Mouse (Mus musculus): ENCODE data around the gene Myo1d. TPM values are rescaled to one million over a fixed set of nuclear protein-coding genes. Genes with fewer than 3 reads are reported as not detected.

Myo1d gene
- polyA plus RNA-seq (2014; fragmentation: Nextera tagmentation; extraction: Ambion mirVana): 3.0 and 3.3 TPM in 2 replicates

GRCm38 (mm10) chr11:80779527-80780344, at the start of gene Myo1d:
Myo1d (minus strand) TSS chr11:80780025.
- peak within 1 kb of the TSS; percentile 64 for H3K4me3 ChIP-seq (ENCODE audit: low read depth, low read length)
- no peak within 1 kb of the TSS for H3K27ac ChIP-seq (ENCODE audit: low read depth, low read length)
- H3K9me3 ChIP-seq (ENCODE audit: control insufficient read depth, low read length): no peaks in the 10 kb centered on the region
- H3K27me3 ChIP-seq (ENCODE audit: control insufficient read depth, insufficient read depth, low read length): peaks cover 10% of the 10 kb centered on the region
- DNase-seq (ENCODE audit: low spot score) (peak; percentile 94), ATAC-seq (replicated peaks; ENCODE audit: low FRiP score) (peak; percentile 95)
- H3K4me2 ChIP-seq (ENCODE audit: low read depth, low read length, severe bottlenecking): peak within 1 kb of the TSS; percentile 90
- WGBS: under 1% methylated on average over 87 of the region's 87 CpGs
- no peaks in the 10 kb centered on the region for H3K36me3 ChIP-seq (ENCODE audit: control insufficient read depth, insufficient read depth, low read length)
- peaks cover 6% of the 10 kb centered on the region; the same call in 1 of the 2 replicates for H3K4me1 ChIP-seq (replicated peaks; ENCODE audit: control insufficient read depth, insufficient read depth, low read length)
- peak within 1 kb of the TSS; percentile 59 for H3K9ac ChIP-seq (ENCODE audit: low read length)

- Histone ChIP-seq H3K36me3 (ENCODE audit: control insufficient read depth, insufficient read depth, low read length) (no peaks in the 10 kb centered on the region; the same call in 1 of the 2 replicates), H3K4me1 (replicated peaks; ENCODE audit: control insufficient read depth, insufficient read depth, low read length) (0 out of 2 replicates have a peak, but pooled peaks cover 2% of the 10 kb centered on the region), H3K9me3 (ENCODE audit: control insufficient read depth, low read length) (no peaks in the 10 kb centered on the region), H3K4me3 (ENCODE audit: low read depth, low read length) (no peak overlapping the region), H3K9ac (ENCODE audit: low read length) (no peak overlapping the region), H3K4me2 (ENCODE audit: low read depth, low read length, severe bottlenecking) (no peak overlapping the region), H3K27me3 (ENCODE audit: control insufficient read depth, insufficient read depth, low read length) (no peaks in the 10 kb centered on the region), H3K27ac (ENCODE audit: low read depth, low read length) (no peak overlapping the region)
- no peak for DNase-seq (ENCODE audit: low spot score)
- ATAC-seq (replicated peaks; ENCODE audit: low FRiP score): no peak
- 84% methylated on average over 9 of the region's 9 CpGs for WGBS
These were observed 42.0 kb upstream of the Myo1d start for GRCm38 (mm10) chr11:80821794-80822193.

- H3K36me3 ChIP-seq (ENCODE audit: control insufficient read depth, insufficient read depth, low read length): no peaks in the 10 kb centered on the region; the same call in 1 of the 2 replicates
- H3K27me3 ChIP-seq (ENCODE audit: control insufficient read depth, insufficient read depth, low read length): no peaks in the 10 kb centered on the region
- no peak overlapping the region for H3K27ac ChIP-seq (ENCODE audit: low read depth, low read length)
- WGBS: 48% methylated on average over 14 of the region's 14 CpGs
- H3K9ac ChIP-seq (ENCODE audit: low read length): no peak overlapping the region
- ATAC-seq (replicated peaks; ENCODE audit: low FRiP score) (no peak), DNase-seq (ENCODE audit: low spot score) (peak; percentile 58)
- H3K9me3 ChIP-seq (ENCODE audit: control insufficient read depth, low read length): no peaks in the 10 kb centered on the region
- 0 out of 2 replicates have a peak, but pooled peaks cover 2% of the 10 kb centered on the region for H3K4me1 ChIP-seq (replicated peaks; ENCODE audit: control insufficient read depth, insufficient read depth, low read length)
- H3K4me2 ChIP-seq (ENCODE audit: low read depth, low read length, severe bottlenecking): no peak overlapping the region
- H3K4me3 ChIP-seq (ENCODE audit: low read depth, low read length): no peak overlapping the region
These were observed 41.5 kb upstream of the Myo1d start for GRCm38 (mm10) chr11:80821296-80821695.

GRCm38 (mm10) chr11:80820085-80820484, 40.3 kb upstream of the Myo1d start:
- 0 out of 2 replicates have a peak, but pooled peaks cover 2% of the 10 kb centered on the region for H3K4me1 ChIP-seq (replicated peaks; ENCODE audit: control insufficient read depth, insufficient read depth, low read length)
- no peaks in the 10 kb centered on the region for H3K27me3 ChIP-seq (ENCODE audit: control insufficient read depth, insufficient read depth, low read length)
- ATAC-seq (replicated peaks; ENCODE audit: low FRiP score) (no peak), DNase-seq (ENCODE audit: low spot score) (no peak)
- WGBS: 91% methylated on average over 3 of the region's 3 CpGs
- H3K36me3 ChIP-seq (ENCODE audit: control insufficient read depth, insufficient read depth, low read length): peaks cover 4% of the 10 kb centered on the region; the same call in 1 of the 2 replicates
- H3K9ac ChIP-seq (ENCODE audit: low read length): no peak overlapping the region
- H3K27ac ChIP-seq (ENCODE audit: low read depth, low read length): no peak overlapping the region
- no peak overlapping the region for H3K4me2 ChIP-seq (ENCODE audit: low read depth, low read length, severe bottlenecking)
- H3K9me3 ChIP-seq (ENCODE audit: control insufficient read depth, low read length): no peaks in the 10 kb centered on the region
- no peak overlapping the region for H3K4me3 ChIP-seq (ENCODE audit: low read depth, low read length)

GRCm38 (mm10) chr11:80818060-80818697, 38.4 kb upstream of the Myo1d start:
- H3K27ac ChIP-seq (ENCODE audit: low read depth, low read length): no peak overlapping the region
- no peak overlapping the region for H3K4me2 ChIP-seq (ENCODE audit: low read depth, low read length, severe bottlenecking)
- no peak overlapping the region for H3K4me3 ChIP-seq (ENCODE audit: low read depth, low read length)
- ATAC-seq (replicated peaks; ENCODE audit: low FRiP score): 0 out of 2 replicates have a peak, but pooled peaks have one; percentile 39
- H3K36me3 ChIP-seq (ENCODE audit: control insufficient read depth, insufficient read depth, low read length): peaks cover 4% of the 10 kb centered on the region; the same call in 1 of the 2 replicates
- H3K9ac ChIP-seq (ENCODE audit: low read length): no peak overlapping the region
- WGBS: 36% methylated on average over 11 of the region's 11 CpGs
- 0 out of 2 replicates have a peak, but pooled peaks cover 2% of the 10 kb centered on the region for H3K4me1 ChIP-seq (replicated peaks; ENCODE audit: control insufficient read depth, insufficient read depth, low read length)
- no peaks in the 10 kb centered on the region for H3K9me3 ChIP-seq (ENCODE audit: control insufficient read depth, low read length)
- peak; percentile 81 for DNase-seq (ENCODE audit: low spot score)
- H3K27me3 ChIP-seq (ENCODE audit: control insufficient read depth, insufficient read depth, low read length): no peaks in the 10 kb centered on the region

- Histone ChIP-seq H3K4me1 (replicated peaks; ENCODE audit: control insufficient read depth, insufficient read depth, low read length) (peaks cover 7% of the 10 kb centered on the region), H3K4me2 (ENCODE audit: low read depth, low read length, severe bottlenecking) (no peak overlapping the region), H3K9ac (ENCODE audit: low read length) (no peak overlapping the region), H3K27ac (ENCODE audit: low read depth, low read length) (no peak overlapping the region), H3K36me3 (ENCODE audit: control insufficient read depth, insufficient read depth, low read length) (peaks cover 4% of the 10 kb centered on the region; the same call in 1 of the 2 replicates), H3K9me3 (ENCODE audit: control insufficient read depth, low read length) (no peaks in the 10 kb centered on the region), H3K4me3 (ENCODE audit: low read depth, low read length) (no peak overlapping the region), H3K27me3 (ENCODE audit: control insufficient read depth, insufficient read depth, low read length) (no peaks in the 10 kb centered on the region)
- DNase-seq (ENCODE audit: low spot score) (no peak), ATAC-seq (replicated peaks; ENCODE audit: low FRiP score) (no peak)
- WGBS: 89% methylated on average over 7 of the region's 7 CpGs
These were observed 35.5 kb upstream of the Myo1d start for GRCm38 (mm10) chr11:80815354-80815753.

GRCm38 (mm10) chr11:80811156-80811555, 31.3 kb upstream of the Myo1d start:
- no peak for ATAC-seq (replicated peaks; ENCODE audit: low FRiP score)
- 25% methylated on average over 5 of the region's 5 CpGs for WGBS

GRCm38 (mm10) chr11:80809993-80810821, 30.4 kb upstream of the Myo1d start, which contains the start of gene Tmem98:
Tmem98 (plus strand) TSS chr11:80810175.
- peak within 1 kb of the TSS; percentile 90 for H3K4me2 ChIP-seq (ENCODE audit: low read depth, low read length, severe bottlenecking)
- H3K9ac ChIP-seq (ENCODE audit: low read length): peak within 1 kb of the TSS; percentile 92
- peak within 1 kb of the TSS; percentile 54 for H3K4me3 ChIP-seq (ENCODE audit: low read depth, low read length)
- under 1% methylated on average over 41 of the region's 54 CpGs for WGBS
- ATAC-seq (replicated peaks; ENCODE audit: low FRiP score) (peak; percentile 79), DNase-seq (ENCODE audit: low spot score) (peak; percentile 83)
- peak within 1 kb of the TSS; percentile 66 for H3K27ac ChIP-seq (ENCODE audit: low read depth, low read length)
- H3K36me3 ChIP-seq (ENCODE audit: control insufficient read depth, insufficient read depth, low read length): peaks cover under 1% of the 10 kb centered on the region; the same call in 1 of the 2 replicates
- no peaks in the 10 kb centered on the region for H3K9me3 ChIP-seq (ENCODE audit: control insufficient read depth, low read length)
- H3K4me1 ChIP-seq (replicated peaks; ENCODE audit: control insufficient read depth, insufficient read depth, low read length): peaks cover 8% of the 10 kb centered on the region
- no peaks in the 10 kb centered on the region for H3K27me3 ChIP-seq (ENCODE audit: control insufficient read depth, insufficient read depth, low read length)

More at GRCm38 (mm10) chr11:80811156-80811555, 31.3 kb upstream of the Myo1d start:
- H3K27ac ChIP-seq (ENCODE audit: low read depth, low read length): no peak overlapping the region
- H3K4me3 ChIP-seq (ENCODE audit: low read depth, low read length): peak overlapping the region; percentile 54
- H3K36me3 ChIP-seq (ENCODE audit: control insufficient read depth, insufficient read depth, low read length): peaks cover 4% of the 10 kb centered on the region; the same call in 1 of the 2 replicates
- peaks cover 8% of the 10 kb centered on the region for H3K4me1 ChIP-seq (replicated peaks; ENCODE audit: control insufficient read depth, insufficient read depth, low read length)
- peak overlapping the region; percentile 92 for H3K9ac ChIP-seq (ENCODE audit: low read length)
- H3K9me3 ChIP-seq (ENCODE audit: control insufficient read depth, low read length): no peaks in the 10 kb centered on the region
- peak overlapping the region; percentile 90 for H3K4me2 ChIP-seq (ENCODE audit: low read depth, low read length, severe bottlenecking)
- no peak for DNase-seq (ENCODE audit: low spot score)
- H3K27me3 ChIP-seq (ENCODE audit: control insufficient read depth, insufficient read depth, low read length): no peaks in the 10 kb centered on the region
